9 mouse cellular contexts compared by ENCODE assay signal in the genomic region with DNA sequence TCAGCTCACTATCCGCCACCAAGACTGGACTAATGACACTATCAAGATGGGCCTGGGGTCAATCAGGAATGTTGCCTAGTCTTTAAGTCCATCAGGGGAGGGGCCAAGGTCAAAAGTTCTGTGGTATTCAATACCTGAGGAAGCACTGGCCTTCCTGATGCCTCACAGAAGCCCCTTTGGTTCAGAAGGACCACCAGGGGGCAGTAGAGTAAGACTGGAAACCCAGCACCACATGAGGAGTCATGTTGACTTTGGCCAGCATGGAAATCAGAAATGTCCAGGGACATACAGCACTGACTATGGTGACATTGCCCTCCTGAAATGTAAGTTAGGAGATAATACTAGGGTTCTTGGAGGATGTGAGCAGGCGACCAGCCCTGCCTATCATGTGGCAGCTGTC. TPM values are rescaled to one million over a fixed set of nuclear protein-coding genes. Genes with fewer than 3 reads are reported as not detected.
DNase-seq lines count a peak whose midpoint lies in the region; ATAC-seq lines count a peak whose summit lies in the region.
"Had no signal": no experiment of that assay in that cellular context is flagged by ENCODE, and none has a peak within 500 bp of the region (broad histone marks: within the 10 kb centered on the region; RNA-seq: fewer than 3 reads in every experiment).

No protein-coding gene starts in this region.

- no peak overlapping the region for H3K4me2 ChIP-seq in hindbrain, embryonic 11.5 days (replicated peaks; ENCODE audit: low read depth, low read length)
- H3K4me2 ChIP-seq in hindbrain, embryonic 13.5 days, result no peak overlapping the region

- no peaks in the 10 kb centered on the region for H3K9me3 ChIP-seq in hindbrain, embryonic 11.5 days (ENCODE audit: control insufficient read depth, low read length)
- no peaks in the 10 kb centered on the region for H3K9me3 ChIP-seq in hindbrain, embryonic 13.5 days

- H3K27me3 ChIP-seq in hindbrain, embryonic 11.5 days (ENCODE audit: control insufficient read depth, insufficient read depth, low read length), result no peaks in the 10 kb centered on the region
- H3K27me3 ChIP-seq in hindbrain, embryonic 13.5 days, result 0 out of 2 replicates have a peak, but pooled peaks cover 21% of the 10 kb centered on the region

- WGBS in hindbrain, embryonic 11.5 days, result 55% methylated on average over 2 of the region's 2 CpGs
- 49% methylated on average over 2 of the region's 2 CpGs for WGBS in hindbrain, embryonic 13.5 days

- no peaks in the 10 kb centered on the region for H3K36me3 ChIP-seq in hindbrain, embryonic 11.5 days (ENCODE audit: control insufficient read depth, insufficient read depth, low read length)
- H3K36me3 ChIP-seq in hindbrain, embryonic 13.5 days, result no peaks in the 10 kb centered on the region

- no peaks in the 10 kb centered on the region for H3K4me1 ChIP-seq in hindbrain, embryonic 11.5 days (replicated peaks; ENCODE audit: control insufficient read depth, insufficient read depth, low read length)
- no peaks in the 10 kb centered on the region for H3K4me1 ChIP-seq in hindbrain, embryonic 13.5 days (replicated peaks)

- H3K27ac ChIP-seq in hindbrain, embryonic 11.5 days (ENCODE audit: low read depth, low read length), result no peak overlapping the region
- H3K27ac ChIP-seq in hindbrain, embryonic 13.5 days, result no peak overlapping the region

- ATAC-seq in hindbrain, embryonic 11.5 days (ENCODE audit: low FRiP score), result no peak
- ATAC-seq in hindbrain, embryonic 13.5 days (ENCODE audit: low FRiP score), result no peak

- DNase-seq in hindbrain, embryonic 11.5 days (ENCODE audit: low spot score), result peak; percentile 65
- DNase-seq in B cell, adult 2 months, result peak; percentile 58 to 62
- DNase-seq in MEL-GATA-1-ER (ENCODE audit: extremely low read depth, low read depth), result peak; percentile 15
- DNase-seq in kidney, postnatal 36 days, result peak; percentile 26 to 60
- DNase-seq in ovary, postnatal 10 days (ENCODE audit: low spot score), result no peak
- DNase-seq in ovary, adult 18-20 months (ENCODE audit: low spot score), result no peak
- no peak for DNase-seq in layer of hippocampus, adult 9-11 months

- no peak overlapping the region for H3K4me3 ChIP-seq in hindbrain, embryonic 11.5 days (ENCODE audit: low read depth, low read length)
- no peak overlapping the region for H3K4me3 ChIP-seq in hindbrain, embryonic 13.5 days

- no peak overlapping the region for H3K9ac ChIP-seq in hindbrain, embryonic 11.5 days (ENCODE audit: low read depth, low read length)
- no peak overlapping the region for H3K9ac ChIP-seq in hindbrain, embryonic 13.5 days

RNA-seq across cellular contexts. Expression of gene Gata5, which starts 16.2 kb away (rescaled TPM):
- not detected in 2 replicates for polyA plus RNA-seq in hindbrain, embryonic 11.5 days (2014; fragmentation: Nextera tagmentation; extraction: Ambion mirVana)
- polyA plus RNA-seq in hindbrain, embryonic 13.5 days (2015; fragmentation: Nextera tagmentation; extraction: Ambion mirVana), result 0.05 TPM in 1 of 2 replicates, not detected in the other
- polyA plus RNA-seq: embryonic facial prominence, embryonic 14.5 days had no signal

Comparison
In these comparisons a context has a peak if more than half of its experiments do, and no peak if none do; other contexts are left out.
1. DNase-seq: peak in hindbrain, embryonic 11.5 days (single experiment), B cell, adult 2 months (2 of 2), MEL-GATA-1-ER (single experiment) and kidney, postnatal 36 days (2 of 2); none in ovary, postnatal 10 days (single experiment), ovary, adult 18-20 months (single experiment) and layer of hippocampus, adult 9-11 months (single experiment).